Mouse (Mus musculus): ENCODE results near the gene Mmp20.

Mmp20 gene

GRCm38 (mm10) chr9:7661371-7661770 lies 33.3 kb downstream of the Mmp20 start:
- Histone ChIP-seq H3K27me3 (ENCODE audit: control insufficient read depth, insufficient read depth, low read length, poor library complexity, severe bottlenecking) (no peaks in the 10 kb centered on the region), H3K36me3 (ENCODE audit: control insufficient read depth, insufficient read depth, low read length, poor library complexity, severe bottlenecking) (no peaks in the 10 kb centered on the region)
- DNase-seq (ENCODE audit: low read depth, low spot score) = no peak

GRCm38 (mm10) chr9:7669674-7670073 lies 41.6 kb downstream of the Mmp20 start:
- H3K36me3 ChIP-seq (ENCODE audit: control insufficient read depth, insufficient read depth, low read length, poor library complexity, severe bottlenecking) = no peaks in the 10 kb centered on the region
- H3K27me3 ChIP-seq (ENCODE audit: control insufficient read depth, insufficient read depth, low read length, poor library complexity, severe bottlenecking) = no peaks in the 10 kb centered on the region; the same call in 1 of the 2 replicates
- DNase-seq (ENCODE audit: low read depth, low spot score) = no peak

DNA sequence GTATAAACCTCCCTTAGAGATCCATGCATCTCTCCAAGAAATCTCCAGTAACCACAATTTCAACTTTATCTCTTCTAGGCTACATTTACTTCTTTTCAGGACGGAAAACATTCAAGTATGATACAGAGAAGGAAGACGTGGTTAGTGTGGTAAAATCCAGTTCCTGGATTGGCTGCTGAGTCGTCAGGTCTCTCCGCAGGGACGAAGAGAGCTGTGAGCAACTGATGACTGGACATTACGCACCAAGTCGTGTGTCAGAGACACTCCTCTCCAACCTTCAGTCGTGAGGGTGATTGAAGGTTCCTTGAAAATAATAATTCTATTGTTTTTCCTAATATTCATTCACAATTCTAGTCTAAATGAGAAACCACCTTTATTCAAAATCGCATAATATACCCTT lies 45.0 kb downstream of the Mmp20 start:
- DNase-seq (ENCODE audit: low read depth, low spot score) = no peak
- H3K36me3 ChIP-seq (ENCODE audit: control insufficient read depth, insufficient read depth, low read length, poor library complexity, severe bottlenecking) = no peaks in the 10 kb centered on the region
- H3K27me3 ChIP-seq (ENCODE audit: control insufficient read depth, insufficient read depth, low read length, poor library complexity, severe bottlenecking) = no peaks in the 10 kb centered on the region; the same call in 1 of the 2 replicates

DNA sequence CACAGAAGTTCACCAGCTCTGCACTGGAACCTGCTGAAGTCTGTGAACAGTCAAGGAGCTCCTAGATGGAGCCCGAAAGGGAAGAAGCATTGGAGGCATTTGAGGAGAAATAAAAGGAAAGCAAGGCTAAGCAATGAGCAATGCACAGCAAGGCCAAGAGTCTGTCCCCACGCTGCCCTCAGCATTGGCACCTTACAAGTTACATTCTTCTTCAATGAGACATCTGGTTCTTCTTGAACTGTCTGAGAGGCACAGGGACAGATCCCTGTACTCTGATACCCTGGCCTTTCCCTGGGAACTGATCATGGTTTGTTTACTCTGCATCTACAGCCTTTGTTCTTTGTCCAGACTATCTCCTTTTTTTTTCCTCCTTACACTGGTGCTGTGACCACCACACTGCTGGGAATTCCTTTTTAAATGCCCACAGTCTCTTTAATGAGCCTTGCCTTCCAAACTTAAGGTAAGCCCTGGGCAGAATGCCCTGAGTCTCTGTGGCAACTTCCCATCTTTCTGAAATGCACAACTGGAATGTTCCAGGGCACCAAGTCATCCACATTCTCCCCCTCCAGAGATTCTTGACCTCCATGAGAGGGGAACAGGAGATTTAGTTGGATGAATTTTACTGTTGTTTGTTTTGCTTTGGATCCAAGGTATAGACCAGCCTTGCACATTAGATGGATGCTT lies 50.3 kb downstream of the Mmp20 start:
- DNase-seq (ENCODE audit: low read depth, low spot score) = no peak
- no peaks in the 10 kb centered on the region for H3K36me3 ChIP-seq (ENCODE audit: control insufficient read depth, insufficient read depth, low read length, poor library complexity, severe bottlenecking)
- H3K27me3 ChIP-seq (ENCODE audit: control insufficient read depth, insufficient read depth, low read length, poor library complexity, severe bottlenecking) = no peaks in the 10 kb centered on the region

DNA sequence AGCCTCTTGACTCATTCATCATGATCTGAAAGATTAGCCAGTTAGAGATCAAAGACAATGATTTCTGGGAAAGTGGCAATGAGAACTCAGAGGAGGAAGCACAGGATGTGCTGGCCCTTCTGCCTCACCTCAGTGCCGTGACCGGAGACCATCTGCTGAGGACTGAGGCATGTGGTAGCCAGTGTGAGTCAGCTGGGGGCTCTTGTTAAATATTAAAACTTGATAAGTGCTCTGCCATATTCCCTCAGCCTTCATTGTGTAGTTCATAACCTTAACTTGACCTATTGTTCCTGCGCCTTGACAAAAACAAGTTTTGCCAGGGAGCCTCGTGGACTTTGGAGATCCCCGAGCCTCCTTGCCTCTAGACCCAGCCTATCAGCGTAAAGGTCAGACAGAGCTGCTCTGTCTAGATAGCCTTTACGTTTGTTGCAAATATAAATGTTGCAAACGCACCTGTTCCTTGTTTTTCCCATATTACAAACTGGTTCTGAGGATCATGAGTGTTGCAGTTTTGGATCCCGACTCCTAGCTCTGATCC lies 54.1 kb downstream of the Mmp20 start:
- H3K36me3 ChIP-seq (ENCODE audit: control insufficient read depth, insufficient read depth, low read length, poor library complexity, severe bottlenecking) = no peaks in the 10 kb centered on the region
- no peaks in the 10 kb centered on the region for H3K27me3 ChIP-seq (ENCODE audit: control insufficient read depth, insufficient read depth, low read length, poor library complexity, severe bottlenecking)
- no peak for DNase-seq (ENCODE audit: low read depth, low spot score)

GRCm38 (mm10) chr9:7686024-7686423 lies 58.0 kb downstream of the Mmp20 start:
- DNase-seq (ENCODE audit: low read depth, low spot score) = peak; percentile 28
- Histone ChIP-seq H3K36me3 (ENCODE audit: control insufficient read depth, insufficient read depth, low read length, poor library complexity, severe bottlenecking) (no peaks in the 10 kb centered on the region), H3K27me3 (ENCODE audit: control insufficient read depth, insufficient read depth, low read length, poor library complexity, severe bottlenecking) (no peaks in the 10 kb centered on the region)

GRCm38 (mm10) chr9:7689799-7690198 lies 61.8 kb downstream of the Mmp20 start:
- no peaks in the 10 kb centered on the region for H3K27me3 ChIP-seq (ENCODE audit: control insufficient read depth, insufficient read depth, low read length, poor library complexity, severe bottlenecking)
- DNase-seq (ENCODE audit: low read depth, low spot score) = no peak
- H3K36me3 ChIP-seq (ENCODE audit: control insufficient read depth, insufficient read depth, low read length, poor library complexity, severe bottlenecking) = no peaks in the 10 kb centered on the region

GRCm38 (mm10) chr9:7691790-7692189 lies 63.8 kb downstream of the Mmp20 start, which contains the start of gene Mmp7:
Mmp7 (plus strand) TSS chr9:7692090.
- Histone ChIP-seq H3K27me3 (ENCODE audit: control insufficient read depth, insufficient read depth, low read length, poor library complexity, severe bottlenecking) (no peaks in the 10 kb centered on the region), H3K36me3 (ENCODE audit: control insufficient read depth, insufficient read depth, low read length, poor library complexity, severe bottlenecking) (no peaks in the 10 kb centered on the region)
- DNase-seq (ENCODE audit: low read depth, low spot score) = no peak

- Histone ChIP-seq H3K27me3 (ENCODE audit: control insufficient read depth, insufficient read depth, low read length, poor library complexity, severe bottlenecking) (no peaks in the 10 kb centered on the region), H3K36me3 (ENCODE audit: control insufficient read depth, insufficient read depth, low read length, poor library complexity, severe bottlenecking) (no peaks in the 10 kb centered on the region)
- no peak for DNase-seq (ENCODE audit: low read depth, low spot score)
These were observed 65.9 kb downstream of the Mmp20 start for GRCm38 (mm10) chr9:7693961-7694360.

DNA sequence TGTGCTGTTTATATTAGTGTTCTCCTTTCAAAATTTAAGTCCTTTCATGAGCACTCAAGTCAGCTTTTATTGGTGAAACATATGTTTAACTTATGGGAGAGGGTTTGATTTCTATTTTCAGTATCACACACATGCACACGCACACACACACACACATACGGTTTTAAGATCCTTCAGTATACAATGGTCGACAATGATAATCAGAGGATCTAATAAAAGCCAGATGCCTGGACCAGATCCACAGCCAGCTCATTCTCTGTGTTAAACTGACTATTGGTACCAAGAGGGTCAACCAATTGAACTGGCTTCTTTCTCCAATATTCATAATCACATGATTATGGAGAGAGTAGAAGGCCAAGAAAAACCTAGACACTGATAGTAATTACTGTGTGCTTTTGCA lies 67.6 kb downstream of the Mmp20 start:
- no peaks in the 10 kb centered on the region for H3K36me3 ChIP-seq (ENCODE audit: control insufficient read depth, insufficient read depth, low read length, poor library complexity, severe bottlenecking)
- H3K27me3 ChIP-seq (ENCODE audit: control insufficient read depth, insufficient read depth, low read length, poor library complexity, severe bottlenecking) = no peaks in the 10 kb centered on the region
- no peak for DNase-seq (ENCODE audit: low read depth, low spot score)

DNA sequence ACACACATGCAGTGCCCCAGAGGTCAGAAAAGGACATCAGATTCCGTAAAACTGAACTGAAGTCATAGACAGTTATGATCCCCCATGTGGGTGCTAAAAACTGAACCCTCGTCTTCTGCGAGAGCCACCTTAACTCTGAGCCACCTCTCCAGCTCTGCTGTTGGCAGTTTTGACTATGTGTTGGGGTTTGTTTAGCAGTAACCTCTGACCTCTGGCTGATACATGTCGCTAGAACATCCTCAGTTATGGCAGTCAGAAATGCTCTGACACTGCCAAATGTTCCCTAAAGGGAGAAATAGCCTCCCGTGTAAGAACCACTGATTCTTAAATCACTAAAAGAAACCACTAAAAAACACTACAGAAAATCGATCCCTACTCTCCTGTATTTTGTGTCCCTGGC lies 80.7 kb downstream of the Mmp20 start:
- no peak for DNase-seq (ENCODE audit: low read depth, low spot score)
- Histone ChIP-seq H3K36me3 (ENCODE audit: control insufficient read depth, insufficient read depth, low read length, poor library complexity, severe bottlenecking) (no peaks in the 10 kb centered on the region), H3K27me3 (ENCODE audit: control insufficient read depth, insufficient read depth, low read length, poor library complexity, severe bottlenecking) (no peaks in the 10 kb centered on the region)

DNA sequence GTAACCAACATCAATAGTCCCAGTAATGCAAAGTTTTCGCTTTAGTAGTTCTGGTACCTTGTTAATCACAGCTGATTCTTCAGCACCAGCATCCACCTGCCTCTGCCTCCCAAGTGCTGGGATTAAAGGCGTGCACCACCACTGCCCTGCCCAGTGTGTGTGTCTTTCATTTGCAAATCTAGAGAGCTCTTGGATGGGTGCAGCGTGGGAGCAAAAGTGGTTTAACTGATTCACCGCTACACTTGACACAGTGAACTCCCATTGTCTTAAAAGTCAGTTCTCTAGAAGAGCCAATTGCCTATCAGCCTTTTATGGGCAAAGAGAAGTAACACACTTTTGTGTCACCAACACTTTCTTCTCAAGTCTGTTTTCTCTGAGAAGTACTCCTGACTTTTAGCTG lies 83.2 kb downstream of the Mmp20 start:
- H3K36me3 ChIP-seq (ENCODE audit: control insufficient read depth, insufficient read depth, low read length, poor library complexity, severe bottlenecking) = no peaks in the 10 kb centered on the region
- no peak for DNase-seq (ENCODE audit: low read depth, low spot score)
- no peaks in the 10 kb centered on the region for H3K27me3 ChIP-seq (ENCODE audit: control insufficient read depth, insufficient read depth, low read length, poor library complexity, severe bottlenecking)

GRCm38 (mm10) chr9:7714062-7714907 lies 86.3 kb downstream of the Mmp20 start:
- no peaks in the 10 kb centered on the region for H3K27me3 ChIP-seq (ENCODE audit: control insufficient read depth, insufficient read depth, low read length, poor library complexity, severe bottlenecking)
- no peaks in the 10 kb centered on the region for H3K36me3 ChIP-seq (ENCODE audit: control insufficient read depth, insufficient read depth, low read length, poor library complexity, severe bottlenecking)
- peak; percentile 85 for DNase-seq (ENCODE audit: low read depth, low spot score)

DNA sequence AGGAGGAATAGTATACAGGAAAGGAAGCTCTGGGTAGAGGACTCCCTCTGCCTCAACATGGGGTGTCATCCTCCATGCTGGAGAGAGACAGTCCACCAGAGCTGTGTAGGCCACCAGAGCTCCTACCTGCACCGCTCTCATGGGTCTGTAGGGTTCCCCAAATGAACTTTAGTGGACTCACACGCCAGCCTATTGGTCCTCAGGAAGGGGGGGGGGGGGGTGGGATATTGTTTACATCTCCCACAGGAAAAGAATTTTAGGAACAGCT lies 86.8 kb downstream of the Mmp20 start:
- H3K27me3 ChIP-seq (ENCODE audit: control insufficient read depth, insufficient read depth, low read length, poor library complexity, severe bottlenecking) = no peaks in the 10 kb centered on the region
- DNase-seq (ENCODE audit: low read depth, low spot score) = no peak
- H3K36me3 ChIP-seq (ENCODE audit: control insufficient read depth, insufficient read depth, low read length, poor library complexity, severe bottlenecking) = no peaks in the 10 kb centered on the region

DNA sequence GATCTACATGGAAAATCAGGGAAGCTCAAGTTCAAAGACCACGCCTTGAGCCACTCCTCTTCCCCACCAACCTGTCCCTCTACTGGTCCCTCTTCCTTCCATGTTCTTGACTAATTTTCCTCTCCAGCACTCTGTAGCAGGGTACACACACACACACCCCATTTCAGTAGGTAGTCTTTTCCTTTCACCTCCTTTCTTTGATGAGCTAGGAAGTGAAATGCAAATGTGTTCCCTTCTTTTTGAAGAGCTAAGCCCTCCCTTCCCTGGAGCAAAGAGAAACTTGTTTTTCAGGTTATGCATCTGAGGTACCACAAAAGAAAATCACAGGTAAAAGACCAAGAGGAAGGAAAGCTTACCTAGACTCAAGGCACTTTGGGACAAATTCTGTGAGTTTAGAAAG lies 93.5 kb downstream of the Mmp20 start:
- H3K36me3 ChIP-seq (ENCODE audit: control insufficient read depth, insufficient read depth, low read length, poor library complexity, severe bottlenecking) = no peaks in the 10 kb centered on the region
- no peaks in the 10 kb centered on the region for H3K27me3 ChIP-seq (ENCODE audit: control insufficient read depth, insufficient read depth, low read length, poor library complexity, severe bottlenecking)
- DNase-seq (ENCODE audit: low read depth, low spot score) = no peak

Data from splenic B cell, adult 2 months (primary cell).